Mouse (Mus musculus): ENCODE data around the gene Cks1b.
"Not testable (repeated sequence)": the region's sequence is repeated elsewhere in the genome, so short reads cannot be mapped to it uniquely, and the experiment has no call there.

The Cks1b gene

DNA sequence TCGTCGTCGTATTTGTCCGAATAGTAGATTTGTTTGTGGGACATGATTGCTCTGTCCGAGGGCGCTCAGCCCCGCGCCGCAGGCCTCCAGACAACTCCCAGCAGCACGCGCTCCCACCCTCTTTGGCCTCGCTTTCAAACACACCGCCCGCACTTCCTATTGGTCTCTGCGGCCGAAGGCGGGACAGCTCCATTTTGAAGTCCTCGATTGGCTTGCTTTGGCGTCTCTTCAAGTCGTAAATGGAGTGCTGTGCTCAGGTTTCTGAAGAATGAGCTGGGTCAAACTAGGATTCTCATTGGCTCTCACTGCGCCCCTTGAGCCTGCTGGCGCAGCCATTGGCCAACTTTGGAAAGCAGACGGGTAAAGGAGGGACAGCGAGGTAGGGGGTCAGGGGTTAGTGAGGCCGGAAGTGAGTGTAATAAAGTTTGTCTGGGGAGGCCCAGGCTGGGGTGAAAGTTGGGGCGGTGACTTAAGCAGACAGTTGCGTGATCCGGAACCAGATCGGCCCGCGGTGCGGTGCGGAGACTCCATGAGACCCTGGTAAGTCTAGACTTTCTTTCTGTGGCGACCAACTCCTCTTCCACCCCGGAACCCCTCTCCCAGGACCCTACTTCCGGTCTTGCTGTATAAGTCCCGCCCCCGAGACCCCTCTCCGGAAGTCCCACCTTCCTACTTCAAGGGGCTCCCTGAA is at the start of gene Cks1b, which contains the start of gene Shc1:
Gene Cks1b, minus strand, starts transcription at position 214 of the 691 bp plus-strand sequence.
Gene Shc1, plus strand, starts transcription at position 274 of the 691 bp plus-strand sequence.
- peak; percentile 87 to 94 for DNase-seq (ENCODE audit: low spot score in 2 of 2)

DNA sequence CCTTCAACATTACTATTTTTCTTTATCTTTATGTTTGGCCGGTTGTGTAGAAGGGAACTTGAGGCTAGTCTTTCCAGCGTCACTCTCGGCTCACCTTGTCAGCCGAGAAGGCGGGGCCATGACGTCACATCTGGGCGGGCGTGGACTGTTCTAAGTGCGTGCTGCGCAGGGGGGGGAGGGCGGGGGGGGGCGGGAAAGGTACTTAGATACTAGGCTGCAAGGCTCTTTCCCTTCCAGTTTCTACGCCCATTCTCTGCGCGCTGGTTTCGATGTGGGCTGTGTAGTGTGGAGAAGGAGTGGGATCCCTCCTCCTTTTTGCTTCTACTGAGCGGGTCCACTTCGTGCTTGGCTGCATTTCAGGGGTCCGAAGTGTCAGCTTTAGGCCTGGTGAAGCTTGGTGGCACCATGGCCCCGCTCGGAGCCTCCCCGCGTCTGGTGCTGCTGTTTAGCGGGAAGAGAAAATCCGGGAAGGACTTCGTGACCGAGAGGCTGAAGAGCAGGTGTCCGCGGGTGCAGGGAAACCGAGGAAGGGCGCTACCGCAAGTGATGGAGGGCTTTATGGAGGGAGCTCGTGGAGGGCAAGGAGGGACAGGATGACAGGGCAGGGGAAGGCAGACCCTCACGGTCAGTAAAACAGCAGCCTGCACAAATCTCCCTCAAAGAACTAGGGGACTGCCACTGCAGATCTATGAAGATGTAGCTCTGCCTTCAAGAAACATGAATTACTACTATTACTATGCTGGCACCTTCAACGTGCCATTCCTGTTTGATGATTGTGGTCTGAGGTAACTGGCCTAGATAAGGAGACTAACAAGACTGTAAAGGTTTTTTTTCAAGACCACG is 41.0 kb upstream of the Cks1b start:
- peak; percentile 83 to 91 for DNase-seq (ENCODE audit: low spot score in 2 of 2)

DNA sequence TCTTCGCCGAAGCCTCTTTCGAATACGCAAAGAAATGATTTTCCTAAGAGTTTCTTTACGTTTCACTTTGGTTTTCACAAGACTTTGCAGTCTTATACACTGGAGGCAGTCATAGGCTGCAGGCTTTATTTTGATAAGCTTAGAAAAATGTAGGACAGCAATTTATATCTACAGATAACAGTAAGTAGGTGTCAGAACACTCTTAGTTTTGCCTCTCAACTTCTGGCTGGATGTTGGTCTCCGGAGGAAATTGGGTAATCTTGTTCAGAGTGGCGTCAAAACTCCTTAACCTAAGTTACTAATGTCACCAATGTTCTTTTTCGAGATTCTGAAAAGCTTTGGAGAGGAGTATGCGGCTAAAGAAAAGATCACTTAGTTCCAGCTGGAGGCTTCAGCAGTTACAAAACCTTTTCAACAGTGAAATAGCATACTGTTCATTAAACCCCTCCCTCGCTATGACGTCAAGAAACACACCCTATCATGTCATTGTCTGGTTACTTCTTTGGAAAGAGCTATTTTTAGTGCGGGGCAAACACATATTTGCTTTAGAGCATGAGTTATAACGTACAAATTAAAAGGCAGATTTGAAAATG is 40.3 kb upstream of the Cks1b start:
- no peak for DNase-seq (ENCODE audit: low spot score in 2 of 2)

DNA sequence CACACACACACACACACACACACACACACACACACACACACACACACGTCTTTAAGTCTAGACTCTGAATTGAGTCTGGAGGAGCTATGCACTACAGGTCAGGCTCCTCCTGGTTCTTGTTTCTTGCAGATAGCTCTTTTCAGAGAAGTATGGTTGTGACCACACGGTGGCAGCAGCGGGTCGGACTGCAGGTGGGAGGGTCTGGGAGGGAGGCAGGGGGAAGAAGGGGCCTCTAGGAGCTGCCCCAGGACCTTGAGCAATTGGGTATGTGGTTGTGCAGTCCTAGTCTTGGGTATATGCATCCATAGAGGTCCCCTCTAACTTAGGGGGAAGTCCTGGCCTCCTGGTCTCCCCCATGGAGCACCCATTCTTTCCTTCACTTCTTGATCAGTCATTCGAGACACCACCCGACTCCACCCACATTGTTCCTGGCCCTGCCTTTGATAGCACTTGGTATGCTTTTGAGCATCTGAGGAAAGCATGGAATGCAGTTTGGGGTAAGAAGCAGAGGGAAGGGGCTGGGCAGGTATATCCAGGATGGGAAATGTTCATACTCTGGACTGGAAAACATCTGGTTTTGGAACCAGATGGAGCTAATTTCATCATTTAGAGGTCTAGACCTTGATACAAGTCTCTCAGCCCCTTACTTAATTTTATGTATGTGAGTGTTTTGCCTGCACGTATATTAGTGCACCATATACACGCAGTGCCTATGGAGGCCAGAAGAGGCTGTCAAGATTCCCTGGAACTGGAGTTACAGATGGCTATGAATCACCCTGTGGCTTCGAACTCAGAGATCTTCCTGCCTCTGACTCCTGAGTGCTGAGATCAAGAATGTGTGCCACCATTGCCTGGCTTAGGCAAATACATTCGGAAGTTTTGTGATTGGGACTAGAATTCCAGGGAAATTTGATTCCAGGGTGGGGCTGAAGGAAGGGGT is 38.8 kb upstream of the Cks1b start:
- DNase-seq (ENCODE audit: low spot score in 2 of 2): peak in 1 of 2 experiments; percentile 52

DNA sequence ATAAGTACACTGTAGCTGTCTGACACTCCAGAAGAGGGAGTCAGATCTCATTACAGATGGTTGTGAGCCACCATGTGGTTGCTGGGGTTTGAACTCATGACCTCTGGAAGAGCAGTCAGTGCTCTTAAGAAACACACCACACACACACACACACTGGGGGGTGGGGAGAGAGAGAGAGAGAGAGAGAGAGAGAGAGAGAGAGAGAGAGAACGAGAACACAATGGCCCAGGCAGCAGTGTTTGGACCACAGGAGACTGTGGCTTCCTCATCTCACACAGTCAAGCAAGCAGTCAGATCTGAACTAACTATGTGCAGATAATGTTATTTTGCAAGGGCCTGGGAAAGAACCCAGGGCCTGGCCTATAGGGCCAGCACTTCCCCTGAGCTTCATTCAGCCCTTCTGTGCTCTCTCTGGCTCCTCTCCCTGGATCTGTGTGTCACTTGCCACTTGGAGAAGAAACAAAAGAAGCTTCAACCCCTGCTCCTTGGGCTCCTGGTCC is 37.7 kb upstream of the Cks1b start:
- no peak for DNase-seq (ENCODE audit: low spot score in 2 of 2)

DNA sequence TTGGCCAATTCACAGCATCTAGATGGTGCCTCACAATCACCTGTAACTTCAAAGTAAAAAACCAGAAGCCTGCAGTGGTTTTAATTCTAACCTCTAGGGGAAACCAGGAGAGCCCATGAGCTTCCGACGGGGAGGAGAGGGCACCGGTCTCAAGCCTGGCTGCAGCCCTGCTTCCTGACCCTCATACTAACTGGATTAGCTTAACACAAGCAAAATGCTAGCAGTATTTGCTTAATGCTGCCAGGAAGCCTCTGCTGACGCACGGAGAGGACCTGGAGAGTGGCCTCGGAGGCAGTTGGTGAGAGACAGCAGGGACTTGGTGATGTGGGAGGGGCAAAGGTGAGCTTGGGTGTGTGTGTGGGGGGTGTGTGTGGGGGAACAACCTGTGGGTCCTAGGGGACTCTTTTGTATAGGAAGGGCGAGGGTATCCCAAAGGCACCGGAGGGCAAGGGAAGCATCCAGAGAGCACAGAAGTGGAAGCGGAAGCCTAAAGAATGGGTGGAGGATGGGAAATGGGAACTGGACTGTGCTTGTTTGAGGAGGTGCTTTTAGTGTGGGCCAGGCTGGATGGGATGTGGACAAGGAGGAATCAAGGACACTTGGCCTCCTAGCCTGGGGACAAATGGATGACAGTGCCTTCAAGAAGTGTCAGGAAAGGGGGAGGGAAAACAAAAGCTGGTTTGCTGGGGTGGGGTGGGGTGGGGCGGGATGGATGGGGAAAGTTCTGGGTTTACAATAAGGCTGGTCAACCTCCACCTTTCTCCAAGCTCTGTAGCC is 36.4 kb upstream of the Cks1b start, which contains the start of gene Pmvk:
Gene Pmvk, plus strand, starts transcription at position 141 of the 777 bp plus-strand sequence.
- no peak for DNase-seq (ENCODE audit: low spot score in 2 of 2)

DNA sequence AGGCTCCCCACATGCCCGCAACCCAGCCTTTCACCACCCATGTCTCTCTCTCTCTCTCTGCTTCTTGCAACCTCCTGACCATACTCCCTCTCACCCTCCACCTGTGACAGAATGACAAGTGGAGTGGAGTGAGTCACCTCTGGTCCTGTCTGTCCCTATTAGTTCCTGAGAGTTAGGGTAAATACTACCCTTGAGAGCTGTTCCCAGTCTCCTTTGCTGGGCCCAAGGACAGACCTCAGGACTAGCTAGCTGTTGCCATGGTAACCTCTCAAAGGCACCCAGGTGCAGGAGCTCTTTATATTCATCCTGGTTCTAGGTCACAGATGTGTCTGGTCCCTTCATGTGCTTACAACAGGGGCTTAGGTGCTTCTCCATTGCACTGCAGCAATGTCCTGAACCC is 33.7 kb upstream of the Cks1b start:
- DNase-seq (ENCODE audit: low spot score in 2 of 2): no peak

DNA sequence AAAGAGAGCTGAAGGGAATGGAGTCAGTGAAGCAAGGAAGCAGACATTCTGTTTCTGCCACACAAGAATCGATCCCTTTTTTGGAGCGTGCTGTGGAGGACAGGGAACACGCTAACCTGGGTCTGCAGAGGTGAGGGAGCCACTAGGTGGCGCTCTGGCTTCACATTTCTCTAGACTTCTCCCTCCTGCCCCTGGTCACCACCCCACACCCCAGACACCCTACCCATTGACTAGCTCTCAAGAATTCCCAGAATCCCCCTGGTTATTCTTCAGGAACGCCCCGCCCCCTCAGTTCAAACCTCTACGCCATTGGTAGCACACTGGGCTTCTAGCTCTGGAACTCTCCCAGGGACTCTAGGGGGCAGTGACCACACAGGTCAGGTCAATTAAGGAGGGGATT is 31.4 kb upstream of the Cks1b start:
- DNase-seq (ENCODE audit: low spot score in 2 of 2): peak in 1 of 2 experiments; percentile 51

DNA sequence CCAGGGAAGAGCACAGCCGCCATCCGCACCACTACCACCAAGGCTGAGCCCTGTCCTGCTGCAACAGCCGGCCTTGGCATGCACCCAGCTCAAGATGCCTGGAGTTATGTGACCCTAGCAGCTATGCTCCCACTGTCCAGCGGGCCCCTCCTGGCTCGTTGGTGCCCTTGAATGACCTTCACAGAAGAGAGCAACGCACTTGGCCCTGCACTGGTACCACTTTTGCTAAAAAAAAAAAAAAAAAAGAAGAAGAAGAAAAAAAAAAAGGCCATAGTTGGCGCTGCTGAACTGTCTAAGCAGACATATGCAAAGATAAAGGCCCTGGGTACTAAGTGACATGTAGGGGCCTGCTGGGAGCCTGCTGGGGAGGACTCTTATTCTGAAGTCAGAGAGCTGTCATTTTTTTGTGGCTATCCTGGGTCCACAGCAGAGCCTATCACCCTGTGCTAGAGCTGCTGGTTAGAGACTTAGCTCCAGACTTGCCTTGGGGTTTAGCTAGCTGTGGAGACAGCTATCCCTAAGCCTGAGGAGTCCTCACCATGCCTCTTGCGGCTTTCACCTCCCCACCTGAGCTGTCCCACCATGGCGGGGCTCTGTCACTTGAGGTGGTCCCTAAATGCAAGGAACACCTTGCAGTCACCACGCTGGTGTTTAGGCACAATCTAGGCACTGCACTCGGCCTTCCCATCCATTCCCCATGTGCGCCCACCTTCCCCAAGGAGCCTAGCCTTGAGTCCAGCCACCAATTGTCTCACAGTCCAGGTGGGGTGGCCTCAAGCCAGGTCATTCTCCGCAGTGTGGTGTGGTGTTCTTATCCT is 30.7 kb upstream of the Cks1b start:
- no peak for DNase-seq (ENCODE audit: low spot score in 2 of 2)

DNA sequence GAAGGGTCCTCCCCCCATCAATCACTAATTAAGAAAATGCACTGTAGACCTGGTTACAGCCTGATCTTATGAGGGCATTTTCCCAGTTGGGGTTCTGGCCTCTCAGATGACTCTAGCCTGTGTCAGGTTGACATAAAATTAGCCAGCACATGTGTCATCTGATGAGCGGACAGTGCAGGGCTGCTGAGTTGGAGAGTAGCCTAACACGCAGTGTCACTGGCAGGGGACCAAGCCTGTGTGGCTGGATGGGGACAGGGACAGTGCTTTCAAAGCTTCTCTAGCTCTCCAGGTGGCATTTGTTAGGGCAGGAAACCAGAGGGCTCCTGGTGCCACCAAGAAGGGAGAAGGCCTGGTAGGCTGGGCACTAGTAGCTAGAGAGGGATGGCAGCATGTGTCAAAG is 22.5 kb upstream of the Cks1b start:
- no peak for DNase-seq (ENCODE audit: low spot score in 2 of 2)

DNA sequence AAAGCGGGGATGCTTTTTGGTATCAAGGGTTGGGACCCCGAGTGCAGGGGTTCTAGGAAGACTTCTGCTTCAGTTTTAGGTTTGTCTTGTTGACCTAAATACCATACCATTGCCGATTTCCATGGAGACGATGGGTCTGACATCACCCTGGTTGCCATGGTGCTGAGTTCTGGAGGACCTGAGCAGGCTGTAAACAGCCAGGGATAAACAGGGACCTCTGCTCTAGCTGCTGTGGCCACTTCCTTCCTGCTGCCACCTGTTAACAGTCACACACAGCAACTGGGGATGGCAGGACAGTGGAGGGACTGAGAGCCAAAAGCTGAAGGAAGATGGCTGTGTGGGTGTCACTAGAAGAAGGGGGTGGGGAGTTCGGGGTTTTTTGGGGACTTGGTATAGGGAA is 19.1 kb upstream of the Cks1b start:
- DNase-seq (ENCODE audit: low spot score in 2 of 2): no peak

DNA sequence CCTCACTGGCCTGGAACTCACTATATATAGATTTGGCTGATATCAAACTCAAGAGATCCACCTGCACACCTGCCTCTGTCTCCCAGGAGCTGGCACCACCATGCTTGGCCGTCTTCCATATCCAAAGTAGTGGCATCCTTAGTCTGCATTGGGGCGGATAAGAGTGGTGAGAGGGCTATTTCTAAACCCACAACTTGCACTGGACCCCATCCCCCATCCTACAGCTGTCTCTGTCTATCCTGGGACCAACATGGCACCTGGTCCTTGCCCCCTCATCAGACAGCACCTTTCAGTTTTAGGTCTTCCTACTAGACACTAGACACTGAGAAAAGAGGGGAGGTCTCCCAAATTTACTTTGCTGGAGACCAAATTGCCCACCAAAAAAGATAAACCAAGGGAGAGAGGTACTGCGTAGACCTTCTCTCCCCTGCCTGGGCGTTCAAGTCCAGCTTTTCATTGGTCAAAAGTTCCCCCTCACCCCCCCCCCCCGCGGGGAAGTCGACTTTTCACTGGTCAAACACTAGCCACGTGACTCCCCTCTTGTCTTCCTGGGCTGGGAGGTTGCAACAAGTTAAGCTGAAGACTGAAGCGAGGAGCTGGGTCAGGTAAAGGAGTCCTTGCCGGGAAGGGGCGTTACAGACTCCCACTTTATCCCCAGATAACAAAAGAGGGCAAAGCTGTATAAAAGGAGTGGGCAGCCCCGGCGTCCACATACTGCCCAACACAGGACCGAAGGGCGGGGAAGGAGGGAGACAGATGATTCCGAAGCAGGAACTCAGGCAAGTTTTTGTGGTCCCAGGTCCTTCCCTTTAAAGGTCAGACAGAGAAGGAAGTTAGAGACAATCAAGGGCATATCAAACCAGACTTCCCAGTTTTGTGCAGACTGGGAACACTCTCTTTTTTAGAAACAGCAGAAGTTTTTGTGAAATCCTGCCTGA is 18.3 kb upstream of the Cks1b start, which contains the start of gene Pbxip1:
Gene Pbxip1, plus strand, starts transcription at position 531 of the 938 bp plus-strand sequence.
- peak; percentile 53 to 62 for DNase-seq (ENCODE audit: low spot score in 2 of 2)

DNA sequence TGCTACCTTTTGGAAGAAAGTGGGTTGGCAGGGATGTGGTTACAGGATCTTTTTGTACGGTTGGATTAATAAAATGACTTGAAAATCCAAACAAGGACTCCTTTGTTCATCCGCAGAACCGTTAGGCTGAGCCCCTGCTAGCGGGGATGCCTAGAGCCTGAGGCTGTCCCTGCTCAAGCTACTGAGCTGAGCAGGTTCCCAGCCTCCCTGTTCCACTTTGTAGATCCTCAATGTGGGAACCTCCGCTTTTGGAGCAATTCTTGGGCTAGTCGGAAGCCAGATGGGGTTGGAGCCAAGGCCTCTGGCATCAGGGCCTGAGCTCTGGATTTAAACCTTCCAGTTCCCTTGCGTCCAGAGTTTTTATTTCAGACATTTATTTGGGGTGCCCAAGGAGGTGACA is 16.9 kb upstream of the Cks1b start:
- no peak for DNase-seq (ENCODE audit: low spot score in 2 of 2)

DNA sequence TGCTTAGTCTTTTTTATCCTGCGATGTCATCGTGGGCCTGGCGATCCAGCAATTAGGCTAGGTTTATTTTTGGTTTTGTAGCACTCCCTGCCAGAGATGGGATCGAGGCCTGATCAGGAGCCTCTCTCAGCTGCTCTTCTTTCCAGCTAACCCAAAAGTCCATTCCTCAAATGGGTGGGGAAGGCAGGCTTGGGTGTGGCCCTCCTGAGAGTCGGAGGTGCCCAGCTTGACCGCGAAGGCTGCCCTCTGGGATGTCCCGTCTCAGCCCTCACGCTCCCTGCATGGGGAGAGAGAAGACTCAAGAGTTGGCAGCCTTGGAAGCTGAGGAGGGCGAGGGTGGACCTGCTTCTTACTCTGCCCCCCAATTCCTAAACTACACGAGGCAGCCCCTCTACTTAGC is 16.3 kb upstream of the Cks1b start:
- DNase-seq (ENCODE audit: low spot score in 2 of 2): no peak

DNA sequence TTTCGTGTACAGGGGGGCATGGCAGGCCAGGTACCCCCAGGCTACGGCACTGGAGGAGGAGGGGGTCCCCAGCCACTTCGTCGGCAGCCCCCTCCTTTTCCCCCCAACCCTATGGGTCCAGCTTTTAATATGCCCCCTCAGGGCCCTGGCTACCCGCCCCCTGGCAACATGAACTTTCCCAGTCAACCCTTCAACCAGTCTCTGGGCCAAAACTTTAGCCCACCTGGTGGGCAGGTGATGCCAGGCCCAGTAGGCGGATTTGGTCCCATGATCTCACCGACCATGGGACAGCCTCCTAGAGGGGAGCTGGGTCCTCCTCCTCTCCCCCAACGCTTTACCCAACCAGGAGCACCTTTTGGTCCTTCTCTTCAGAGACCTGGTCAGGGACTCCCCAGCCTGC is 14.4 kb upstream of the Cks1b start:
- DNase-seq (ENCODE audit: low spot score in 2 of 2): no peak

DNA sequence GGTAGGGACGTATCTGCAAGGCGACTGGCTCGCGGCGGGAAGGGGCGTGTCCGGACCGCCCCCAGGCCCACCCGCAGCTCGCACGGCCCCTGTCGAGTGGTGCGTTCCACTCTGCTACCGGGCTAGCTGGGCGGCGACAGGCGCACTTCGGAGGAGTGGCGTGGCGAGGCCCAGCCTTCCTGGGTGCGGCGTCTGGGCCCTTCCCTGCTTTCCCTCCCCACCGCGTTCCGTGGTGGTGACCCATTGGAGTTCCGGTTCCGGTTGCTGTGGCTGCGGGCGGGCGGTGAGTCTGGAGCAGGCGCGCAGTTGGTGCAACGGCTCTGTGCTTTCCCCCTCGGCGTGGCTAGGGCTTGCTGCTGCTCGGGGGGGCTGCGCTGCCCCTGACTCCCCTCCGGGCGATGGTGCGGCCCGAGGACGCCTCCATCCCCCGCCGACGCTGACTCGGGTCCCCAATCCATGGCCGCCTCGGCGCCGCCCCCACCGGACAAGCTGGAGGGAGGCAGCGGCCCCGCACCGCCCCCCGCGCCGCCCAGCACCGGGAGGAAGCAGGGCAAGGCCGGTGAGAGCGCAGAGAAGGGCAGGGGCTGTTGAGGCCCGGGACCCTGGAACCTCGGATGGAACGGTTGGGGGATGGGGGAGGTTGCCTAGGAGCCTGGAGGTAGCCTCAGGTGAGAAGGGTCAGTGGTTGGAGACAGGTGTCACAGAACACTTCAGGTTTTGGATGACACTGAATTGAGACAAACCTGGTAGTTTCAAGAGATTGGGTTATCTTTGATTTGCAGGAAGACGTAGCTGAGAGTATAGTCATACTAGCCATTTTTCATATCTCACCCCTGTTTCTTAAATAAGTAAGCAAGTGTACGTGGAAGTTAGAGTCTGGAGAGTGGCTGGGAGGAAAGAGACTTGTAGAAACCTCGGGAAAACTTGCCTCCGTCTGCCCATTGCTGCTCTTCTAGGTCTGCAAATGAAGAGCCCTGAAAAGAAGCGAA is 12.3 kb upstream of the Cks1b start, which contains the start of gene Pygo2:
Gene Pygo2, plus strand, starts transcription at position 44 of the 989 bp plus-strand sequence.
- DNase-seq (ENCODE audit: low spot score in 2 of 2): peak; percentile 89 to 95

DNA sequence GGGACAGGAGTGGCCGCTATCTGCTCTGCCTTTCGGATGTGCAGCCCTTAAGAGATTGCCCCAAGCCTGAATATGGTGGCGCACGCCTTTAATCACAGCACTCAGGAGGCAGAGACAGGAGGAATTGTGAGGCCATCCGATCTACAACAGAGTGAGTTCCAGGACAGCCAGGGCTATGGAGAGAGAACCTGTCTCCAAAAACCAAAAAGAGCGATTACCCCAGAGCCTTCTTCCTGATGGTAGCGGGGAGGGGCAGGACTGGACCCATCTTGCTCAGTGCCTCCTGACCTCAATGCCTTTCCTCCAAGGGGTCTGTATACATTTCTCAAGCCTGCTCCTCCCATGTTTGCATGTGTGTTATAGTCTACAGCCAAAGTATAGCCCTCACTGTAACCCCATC is 10.8 kb upstream of the Cks1b start:
- not testable (repeated sequence) for DNase-seq (ENCODE audit: low spot score in 2 of 2)
